Mouse (Mus musculus) ovary, postnatal 36 days (tissue): ENCODE data around the gene Hoxd4.

Experiments
- DNase-seq: peaks from one replicate; pipeline ENCODE4 v3.0.0; 2022; ENCODE audit warnings: low spot score, mixed read lengths

The Hoxd4 gene

GRCm38 (mm10) chr2:74706393-74706960 is 5.3 kb upstream of the Hoxd4 start:
- DNase-seq: no peak

DNA sequence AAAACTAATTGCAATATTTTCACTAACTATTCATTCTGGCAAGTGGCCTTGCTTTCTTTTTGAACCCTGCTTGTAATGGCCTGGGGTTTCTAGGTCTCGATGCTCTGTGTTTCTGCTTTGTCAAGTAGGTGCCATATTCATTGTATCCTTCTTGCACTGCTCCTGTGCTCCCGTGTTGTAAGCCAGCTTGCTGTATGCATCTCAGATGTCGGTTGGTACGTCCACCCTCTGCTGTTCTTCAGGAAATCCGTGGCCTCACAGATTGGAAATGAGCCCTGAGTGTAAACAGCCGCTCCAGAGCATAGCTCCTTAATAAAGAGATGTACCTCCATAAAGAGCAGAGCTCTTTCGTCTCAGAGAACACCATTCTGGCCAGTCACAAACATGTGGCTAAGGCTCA is 4.1 kb upstream of the Hoxd4 start:
- no peak for DNase-seq

GRCm38 (mm10) chr2:74708676-74709075 is 3.1 kb upstream of the Hoxd4 start:
- DNase-seq: no peak

GRCm38 (mm10) chr2:74709465-74710419 is 2.0 kb upstream of the Hoxd4 start:
- DNase-seq: no peak

GRCm38 (mm10) chr2:74710929-74711543 is 693 bp upstream of the Hoxd4 start:
- DNase-seq: no peak

DNA sequence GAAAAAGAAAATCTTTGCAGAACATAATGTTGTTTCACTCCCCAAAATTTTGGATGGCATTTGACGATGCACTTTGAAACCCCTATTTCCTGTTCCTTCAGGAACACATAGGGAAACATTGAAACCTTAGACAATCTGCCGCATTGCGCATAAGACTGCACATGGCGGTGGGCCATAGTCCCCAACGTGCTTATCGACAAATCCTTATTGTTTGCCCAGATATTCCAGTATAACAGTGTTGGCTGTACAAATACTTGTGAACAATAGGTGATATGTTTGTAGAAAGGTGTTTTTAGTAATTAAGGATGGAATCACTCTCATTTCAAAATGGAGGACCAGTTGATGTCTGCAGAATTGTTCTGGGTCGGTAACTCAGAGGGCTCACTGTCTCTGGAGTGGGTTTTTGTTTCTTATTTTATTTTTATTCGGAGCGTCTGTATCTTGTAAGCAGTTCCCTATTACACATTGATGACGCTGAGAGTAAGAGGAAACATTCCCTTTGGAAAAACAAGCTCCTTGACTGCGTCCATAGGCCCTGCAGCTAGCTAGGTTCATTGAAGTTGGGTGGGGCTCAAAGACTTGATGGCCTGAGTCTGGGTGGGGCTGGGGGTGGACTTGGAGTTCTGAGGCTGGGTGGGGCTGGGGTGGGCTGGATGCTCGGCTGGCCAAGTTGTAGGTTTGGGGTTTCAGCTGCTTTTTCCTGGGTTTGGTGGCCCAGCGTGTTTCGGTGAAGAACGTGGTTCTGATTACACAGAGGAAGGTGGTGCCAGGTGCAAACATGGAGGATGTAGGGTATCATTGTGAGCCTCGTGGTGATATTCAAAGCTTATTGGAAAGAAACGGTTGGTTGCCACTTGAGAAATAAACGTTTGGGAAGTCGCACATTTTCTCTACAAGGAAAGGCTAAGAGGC is 1.8 kb downstream of the Hoxd4 start:
- no peak for DNase-seq

GRCm38 (mm10) chr2:74714156-74714789 is 2.5 kb downstream of the Hoxd4 start:
- DNase-seq: no peak

- no peak for DNase-seq
Measured at GRCm38 (mm10) chr2:74714881-74715280, 3.2 kb downstream of the Hoxd4 start.

DNA sequence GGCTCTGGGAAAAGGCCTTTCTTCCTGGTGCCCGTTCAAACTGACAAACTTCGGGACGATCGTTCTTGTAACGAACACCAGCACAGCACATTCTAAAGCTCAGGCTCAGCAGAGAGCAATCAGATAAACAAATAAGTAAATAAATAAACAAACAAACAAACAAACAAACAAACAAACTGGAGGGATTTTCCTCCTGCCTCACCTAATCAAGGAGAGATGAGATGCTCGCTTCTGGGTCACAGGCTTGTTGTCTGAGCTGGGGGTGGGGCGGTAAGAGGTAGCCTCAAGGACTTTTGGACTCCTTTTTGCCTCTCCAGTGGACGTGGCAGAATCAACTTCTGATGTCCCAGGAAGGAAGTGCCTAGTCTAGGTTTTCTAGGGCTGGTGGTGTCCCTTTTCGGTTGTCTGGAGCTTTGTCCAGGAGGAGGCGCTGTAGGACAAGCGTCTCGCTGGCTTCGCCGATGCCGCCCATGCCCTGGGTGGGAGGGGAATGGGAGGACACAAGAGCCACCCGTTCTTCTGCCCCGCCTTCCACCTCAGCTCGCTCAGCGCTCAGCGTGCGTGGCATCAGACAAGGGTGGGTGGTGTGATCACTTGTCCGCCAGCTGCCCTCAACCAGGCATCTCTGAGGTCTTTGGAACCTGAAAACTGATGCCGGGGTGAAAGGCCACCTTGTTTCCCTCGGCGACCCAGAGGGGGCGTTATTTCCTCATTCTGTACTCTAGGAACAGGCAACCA is 3.9 kb downstream of the Hoxd4 start:
- DNase-seq: peak; percentile 91

GRCm38 (mm10) chr2:74720384-74720783 is 8.7 kb downstream of the Hoxd4 start:
- no peak for DNase-seq

GRCm38 (mm10) chr2:74720955-74721491 is 9.3 kb downstream of the Hoxd4 start:
- no peak for DNase-seq

DNA sequence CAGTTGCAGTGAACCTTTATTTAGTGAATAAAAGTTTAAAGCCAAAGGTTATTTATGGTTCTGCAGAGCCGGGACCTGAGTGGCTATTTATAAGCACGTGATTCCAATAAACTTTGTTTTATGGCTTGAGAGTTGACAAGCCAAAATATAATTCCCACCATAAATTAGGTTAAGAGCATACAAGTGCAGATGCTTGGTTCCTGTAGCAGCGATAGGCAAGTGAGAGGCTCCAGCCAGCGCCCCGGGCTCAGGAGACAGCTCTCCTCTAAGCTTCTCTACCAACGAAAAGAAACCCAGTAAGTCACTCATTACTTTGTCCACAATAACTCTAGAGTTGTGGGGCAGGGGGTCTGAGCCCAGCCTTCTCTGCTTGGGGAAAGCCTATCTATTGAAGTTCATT is 10.2 kb downstream of the Hoxd4 start:
- peak; percentile 4 for DNase-seq

DNA sequence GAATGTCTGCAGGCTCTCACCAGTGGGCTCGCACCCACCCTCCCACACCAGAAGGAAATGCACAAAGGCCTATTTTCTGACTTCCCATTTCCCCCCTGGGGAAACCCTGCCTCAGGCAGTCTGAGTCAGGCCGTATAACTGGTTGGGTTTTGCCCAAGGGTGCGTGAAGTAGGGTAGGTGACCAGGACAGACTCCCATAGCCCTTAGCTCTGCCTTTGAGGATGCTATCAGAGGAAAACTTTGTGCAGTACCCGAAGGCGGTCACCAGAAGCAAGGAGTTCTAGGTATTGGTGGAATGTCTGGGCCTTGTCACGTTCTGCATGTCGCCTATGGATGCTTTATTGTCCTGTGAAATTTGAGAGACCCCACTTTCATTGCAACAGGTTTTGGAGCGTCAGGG is 11.2 kb downstream of the Hoxd4 start:
- no peak for DNase-seq

DNA sequence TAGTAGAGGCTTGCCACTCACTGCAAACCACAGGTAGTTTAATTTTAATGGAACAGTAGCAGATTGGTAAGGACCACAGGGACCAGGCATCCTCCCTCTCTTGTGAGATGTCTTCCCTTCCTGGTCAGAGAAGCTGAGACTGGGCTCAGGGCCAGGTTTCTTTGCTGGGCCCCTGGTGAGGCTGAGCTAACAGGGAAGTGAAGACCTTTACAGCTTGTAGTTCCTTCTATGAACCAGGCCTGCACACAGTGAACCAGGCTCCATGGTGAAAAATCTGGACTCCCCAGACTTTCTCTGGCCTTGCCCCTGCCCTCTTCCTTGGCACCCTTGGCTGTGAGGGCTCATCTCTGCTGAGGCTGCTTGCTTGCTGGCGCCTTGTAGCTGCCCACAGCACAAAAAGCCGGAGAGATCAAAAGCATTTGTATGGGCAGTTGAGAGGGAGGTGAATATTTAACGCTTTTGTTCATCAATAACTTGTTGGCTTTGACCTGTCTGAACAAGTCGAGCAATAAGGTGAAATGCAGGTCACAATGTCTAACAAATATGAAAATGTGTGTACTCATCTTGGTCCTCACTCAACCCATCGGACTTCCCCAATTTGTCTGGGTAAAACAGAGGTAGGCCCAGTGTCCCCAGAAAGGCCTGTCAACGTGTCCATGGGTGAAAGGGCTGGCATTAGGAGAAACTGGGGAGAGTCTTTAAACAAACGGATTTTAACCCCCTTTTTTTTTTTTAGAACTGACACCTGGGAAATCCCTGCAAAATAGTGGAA is 12.7 kb downstream of the Hoxd4 start:
- peak; percentile 24 for DNase-seq

- DNase-seq: peak; percentile 2
Measured at GRCm38 (mm10) chr2:74725171-74725570, 13.4 kb downstream of the Hoxd4 start.

DNA sequence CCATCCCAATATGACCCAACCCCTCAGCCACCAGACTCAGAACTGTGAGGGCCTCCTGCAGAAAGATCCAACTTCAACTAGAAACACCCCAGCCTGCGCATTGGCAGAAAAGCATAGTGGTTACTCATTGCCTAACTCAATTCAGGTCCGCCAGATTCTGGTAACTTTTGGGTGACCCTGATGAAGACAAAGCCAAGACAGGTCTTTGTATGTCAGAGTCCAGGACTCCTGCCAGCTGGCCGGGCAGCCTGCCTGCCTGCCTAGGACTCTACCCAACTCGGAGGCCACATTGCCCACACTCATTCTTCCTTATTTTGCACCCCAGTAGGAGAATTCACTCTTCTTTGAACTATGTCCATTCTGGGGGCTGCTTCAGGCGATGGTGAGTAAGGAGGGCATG is 14.8 kb downstream of the Hoxd4 start, which contains the start of gene Gm28230:
TSS of gene Gm28230 (plus strand) at position 178 of the 400 bp plus-strand sequence.
- DNase-seq: peak; percentile 44

DNA sequence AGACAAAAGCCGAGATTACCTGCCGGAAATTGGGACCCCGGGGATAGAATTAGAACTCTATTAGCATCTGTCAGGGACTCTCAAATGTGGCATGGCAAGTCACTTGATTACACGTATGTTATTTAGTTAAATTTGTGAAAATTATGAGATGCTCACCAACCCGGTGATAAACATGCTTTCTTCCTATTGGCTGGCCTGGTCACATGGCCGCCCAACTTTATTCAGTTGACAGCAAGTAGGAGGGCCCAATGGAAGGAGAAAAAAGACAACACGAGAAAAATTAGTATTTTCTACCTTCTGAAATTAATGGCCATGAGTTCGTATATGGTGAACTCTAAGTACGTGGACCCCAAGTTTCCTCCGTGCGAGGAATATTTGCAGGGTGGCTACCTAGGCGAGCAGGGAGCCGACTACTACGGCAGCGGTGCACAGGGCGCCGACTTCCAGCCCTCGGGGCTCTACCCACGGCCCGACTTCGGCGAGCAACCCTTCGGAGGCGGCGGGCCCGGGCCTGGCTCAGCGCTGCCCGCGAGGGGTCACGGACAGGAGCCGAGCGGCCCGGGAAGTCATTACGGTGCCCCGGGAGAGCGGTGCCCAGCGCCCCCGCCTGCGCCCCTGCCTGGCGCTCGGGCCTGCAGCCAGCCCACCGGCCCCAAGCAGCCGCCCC is 15.4 kb downstream of the Hoxd4 start:
- peak; percentile 12 for DNase-seq

DNA sequence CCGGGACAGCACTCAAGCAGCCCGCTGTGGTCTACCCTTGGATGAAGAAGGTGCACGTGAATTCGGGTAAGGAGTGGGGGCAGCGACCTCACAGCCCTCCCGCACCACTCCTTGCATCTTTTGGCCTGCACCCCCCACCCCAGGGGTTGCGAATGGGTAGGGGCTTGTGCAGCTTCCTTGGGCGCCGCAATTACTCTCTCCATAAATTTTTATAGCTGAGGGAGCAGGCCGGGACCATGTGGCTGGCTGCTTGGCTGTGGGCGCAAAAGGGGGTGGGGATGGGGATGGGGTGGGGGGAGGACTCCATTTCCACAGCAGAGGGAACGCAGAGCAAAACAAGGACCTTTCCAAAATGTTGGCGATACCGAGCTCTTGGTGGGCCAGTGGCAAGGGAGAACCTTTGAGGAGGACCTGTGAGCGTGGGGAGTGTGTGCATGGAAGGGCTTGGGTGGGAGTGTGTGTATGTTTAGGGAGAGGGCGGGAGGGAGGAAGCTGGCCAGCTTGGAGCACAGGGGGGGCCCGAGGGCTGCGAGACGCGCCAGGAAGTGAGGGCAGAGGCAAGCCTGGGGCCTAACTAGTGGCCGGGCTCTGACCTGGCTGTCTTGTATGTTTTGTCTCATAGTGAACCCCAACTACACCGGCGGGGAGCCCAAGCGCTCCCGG is 16.0 kb downstream of the Hoxd4 start:
- DNase-seq: peak; percentile 24
